Mouse (Mus musculus) adrenal gland, postnatal 4 days (tissue): ENCODE results near the gene Tas1r1. TPM values are rescaled to one million over a fixed set of nuclear protein-coding genes. Genes with fewer than 3 reads are reported as not detected.
A peak's percentile ranks its signal among the peaks of the same experiment; 100 is the strongest.

ENCODE experiments used
- DNase-seq, 2 experiments: peaks; one replicate each; pipeline ENCODE4 v3.0.0; 2021 to 2022; ENCODE audit warnings: low spot score in 2 of 2, mixed read lengths in 2 of 2
- total RNA-seq, 2 experiments: library from RNA; stranded (reverse); gene quantifications; 2 replicates each; pipeline ENCODE4 v1.2.3; 2021

Gene Tas1r1
- total RNA-seq, 2 experiments from 2014 or later: 0.25 to 0.37 TPM

DNA sequence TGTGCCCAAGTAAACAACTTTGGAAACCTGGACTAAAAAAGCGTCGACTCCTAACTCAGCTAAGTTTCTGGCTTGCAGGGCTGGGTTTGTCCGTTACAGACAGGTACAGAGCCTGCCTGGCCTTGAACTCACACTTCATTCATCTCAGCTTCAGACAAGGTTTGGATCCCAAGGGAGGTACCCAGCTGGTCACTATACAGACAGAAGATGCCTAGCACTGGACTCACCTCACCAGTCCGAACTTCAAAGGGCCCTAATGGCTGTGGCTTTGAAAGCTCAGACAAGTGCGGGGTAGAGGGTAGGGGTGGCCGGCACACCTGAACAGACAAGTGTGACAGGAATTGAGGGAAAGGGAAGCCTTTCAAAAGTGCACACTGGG is 49.3 kb downstream of the Tas1r1 start:
- DNase-seq: no peak

- DNase-seq: peak; percentile 69 to 71
These were observed 49.8 kb downstream of the Tas1r1 start, which contains the start of gene Thap3 for GRCm38 (mm10) chr4:151988342-151989109. Thap3 (minus strand) TSS chr4:151988997.

GRCm38 (mm10) chr4:151988014-151988341 is 50.4 kb downstream of the Tas1r1 start:
- no peak for DNase-seq

GRCm38 (mm10) chr4:151986650-151987049 is 51.7 kb downstream of the Tas1r1 start:
- no peak for DNase-seq

DNA sequence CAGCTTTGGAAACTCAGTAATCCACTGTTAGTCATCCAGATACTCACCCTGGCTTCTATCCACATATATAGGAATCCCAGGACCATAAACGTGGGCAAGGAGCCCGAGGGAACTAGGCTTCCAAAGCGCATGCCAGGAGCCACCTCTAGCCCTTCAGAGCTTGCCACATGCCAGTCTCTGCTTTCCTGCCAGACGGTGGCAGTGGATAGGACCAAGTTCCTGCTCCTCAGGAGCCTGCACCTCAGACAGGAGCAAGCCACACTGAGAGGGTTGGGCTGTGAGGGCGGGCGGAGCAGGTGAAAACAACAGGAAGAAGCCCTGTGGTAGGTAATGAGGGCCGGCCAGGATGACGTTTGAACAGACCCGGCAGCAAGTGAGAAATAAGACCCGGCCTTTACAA is 52.5 kb downstream of the Tas1r1 start:
- DNase-seq: no peak

DNA sequence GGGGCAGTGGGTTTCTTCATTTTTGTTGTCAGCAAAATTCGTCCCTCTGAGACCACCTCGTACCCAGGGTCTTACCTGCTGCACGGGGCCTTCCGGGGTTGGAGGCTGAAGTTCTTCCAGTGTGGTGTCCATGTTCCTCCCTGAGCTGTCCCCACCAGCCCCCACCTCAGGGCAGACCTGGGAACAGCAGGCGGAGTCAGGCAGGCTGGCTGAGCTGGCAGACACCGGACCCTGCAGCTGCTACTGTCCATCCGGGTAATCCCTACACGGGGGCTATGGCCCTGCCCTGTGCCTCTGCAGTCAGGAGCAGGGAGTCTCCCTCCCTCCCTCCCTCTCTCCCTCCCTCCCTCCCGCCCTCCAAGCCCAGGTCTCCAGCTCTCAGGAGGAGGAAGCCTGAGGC is 54.8 kb downstream of the Tas1r1 start:
- DNase-seq: no peak

DNA sequence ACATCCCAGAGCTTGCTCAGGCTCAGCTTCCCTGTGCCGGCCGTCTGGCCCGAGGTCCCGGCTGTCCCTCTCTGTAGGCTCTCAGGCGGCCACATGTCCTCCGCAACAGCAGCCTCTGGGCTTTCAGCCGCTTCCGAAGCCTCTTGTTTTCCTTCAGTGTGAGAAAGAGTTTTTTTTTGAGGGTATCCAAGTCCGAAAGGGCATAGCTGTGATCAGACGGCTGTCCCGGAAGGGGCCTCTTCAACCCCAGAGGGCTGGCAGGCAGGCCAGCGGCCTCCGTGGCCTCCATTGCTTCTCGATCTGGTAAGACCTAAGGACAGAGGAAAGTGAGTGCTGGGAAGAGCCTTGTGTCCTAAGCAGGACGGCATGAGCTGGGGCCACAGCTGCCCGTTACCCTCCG is 55.3 kb downstream of the Tas1r1 start:
- no peak for DNase-seq

DNA sequence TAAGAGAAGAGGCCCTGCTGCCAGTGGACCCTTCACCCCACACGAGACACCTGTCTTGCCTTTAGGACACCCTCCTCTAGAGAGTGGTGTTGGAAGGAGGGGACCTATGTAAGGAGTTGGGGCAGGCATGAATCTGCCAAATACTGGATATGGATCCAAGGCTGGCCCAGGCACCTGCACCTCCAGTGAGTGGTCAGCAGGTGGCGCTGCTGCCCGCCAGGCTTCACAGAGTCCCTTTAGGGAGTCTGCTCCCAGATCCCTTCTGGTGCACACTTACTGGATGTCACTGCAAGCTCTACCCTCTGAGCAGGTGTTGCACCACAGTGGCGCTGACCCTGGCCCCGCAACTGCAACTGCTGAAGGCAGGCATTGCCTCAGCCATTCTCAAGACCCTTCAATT is 57.0 kb downstream of the Tas1r1 start:
- DNase-seq: peak; percentile 72 to 75

GRCm38 (mm10) chr4:151980699-151981098 is 57.7 kb downstream of the Tas1r1 start:
- no peak for DNase-seq

Other genes with a start within 250 kb of the Tas1r1 start
- 10 to 100 TPM; 51.1 to 60.0 TPM for gene Camta1, start 176.7 kb downstream of the Tas1r1 start, total RNA-seq
- gene Dnajc11, start 104.9 kb downstream of the Tas1r1 start, total RNA-seq: 10 to 100 TPM; 86.2 to 94.5 TPM
- 10 to 100 TPM; 35.6 to 41.8 TPM for gene Thap3, start 49.6 kb downstream of the Tas1r1 start, total RNA-seq
- gene Phf13, start 42.3 kb downstream of the Tas1r1 start, total RNA-seq: 10 to 100 TPM; 24.8 to 28.0 TPM
- gene Klhl21, start 29.8 kb downstream of the Tas1r1 start, total RNA-seq: 10 to 100 TPM; 18.8 to 19.3 TPM
- 10 to 100 TPM; 16.8 to 17.0 TPM for gene Zbtb48, start 10.9 kb downstream of the Tas1r1 start, total RNA-seq
- gene Nol9, start 753 bp upstream of the Tas1r1 start, total RNA-seq: 10 to 100 TPM; 22.5 to 23.4 TPM
- 10 to 100 TPM; 26.2 to 32.1 TPM for gene Plekhg5, start 33.9 kb upstream of the Tas1r1 start, total RNA-seq
- gene Tnfrsf25, start 77.4 kb upstream of the Tas1r1 start, total RNA-seq: 1 to 10 TPM; 1.2 to 1.4 TPM
- 1 to 10 TPM; 1.0 to 5.1 TPM for gene Espn, start 113.8 kb upstream of the Tas1r1 start, total RNA-seq
- not detected for gene Hes2, start 120.3 kb upstream of the Tas1r1 start, total RNA-seq
- gene Acot7, start 139.6 kb upstream of the Tas1r1 start, total RNA-seq: 10 to 100 TPM; 39.1 to 44.4 TPM
- gene Gpr153, start 235.7 kb upstream of the Tas1r1 start, total RNA-seq: 10 to 100 TPM; 13.9 to 15.5 TPM